Mouse (Mus musculus) ES-E14 (cell line): ENCODE results near the gene Tfam.

ENCODE experiments used
- CHD2 ChIP-seq: IDR thresholded peaks from 2 replicates; pipeline ENCODE4 v1.6.1; 2014; ENCODE audit warnings: mild to moderate bottlenecking, low read depth, low read length, inconsistent platforms
- ZC3H11A ChIP-seq: IDR thresholded peaks from 2 replicates; pipeline ENCODE4 v1.6.1; 2012; ENCODE audit warnings: low read depth, mild to moderate bottlenecking, inconsistent platforms, low read length, borderline replicate concordance
- ZNF384 ChIP-seq: IDR thresholded peaks from 2 replicates; pipeline ENCODE4 v1.6.1; 2012; ENCODE audit warnings: low read depth, low read length, inconsistent platforms

DNA sequence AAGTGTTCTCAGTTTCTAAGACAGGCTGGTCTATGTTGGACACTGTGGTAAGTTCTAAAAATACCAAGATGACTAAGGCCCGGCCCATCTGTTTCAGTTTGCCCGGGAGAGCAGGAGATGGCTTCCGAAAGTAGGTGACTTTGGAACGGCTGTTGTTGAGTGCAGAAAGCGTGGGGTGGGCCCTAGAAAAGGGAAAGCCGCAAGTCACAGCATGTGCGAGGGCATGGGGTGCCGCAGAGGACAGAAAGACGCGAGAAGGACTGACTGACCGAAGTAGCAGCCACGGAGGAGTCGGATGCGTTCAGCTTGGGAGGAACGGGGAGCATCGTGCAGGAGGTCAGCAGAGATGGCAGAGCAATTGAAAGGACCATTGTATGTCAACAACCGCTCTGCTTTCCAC is 12.4 kb upstream of the Tfam start:
- no peak for TF ChIP-seq ZNF384
- no peak for TF ChIP-seq ZC3H11A
- TF ChIP-seq CHD2: no peak
